Mouse (Mus musculus): ENCODE measurements around the gene Rasa2. TPM values are rescaled to one million over a fixed set of nuclear protein-coding genes. Genes with fewer than 3 reads are reported as not detected.
"Not testable (repeated sequence)": the region's sequence is repeated elsewhere in the genome, so short reads cannot be mapped to it uniquely, and the experiment has no call there.

Rasa2 gene
- total RNA-seq, 2 experiments from 2014 or later: 25.6 to 29.7 TPM

GRCm38 (mm10) chr9:96592670-96593600, 38.5 kb downstream of the Rasa2 start:
- no peak for DNase-seq (ENCODE audit: extremely low spot score in 1 of 2, low spot score in 1 of 2)

GRCm38 (mm10) chr9:96589346-96589745, 42.1 kb downstream of the Rasa2 start:
- DNase-seq (ENCODE audit: extremely low spot score in 1 of 2, low spot score in 1 of 2): no peak

- DNase-seq (ENCODE audit: extremely low spot score in 1 of 2, low spot score in 1 of 2): no peak
These were observed 47.9 kb downstream of the Rasa2 start for GRCm38 (mm10) chr9:96583496-96583895.

GRCm38 (mm10) chr9:96583076-96583475, 48.3 kb downstream of the Rasa2 start:
- no peak for DNase-seq (ENCODE audit: extremely low spot score in 1 of 2, low spot score in 1 of 2)

- no peak for DNase-seq (ENCODE audit: extremely low spot score in 1 of 2, low spot score in 1 of 2)
These were observed 53.2 kb downstream of the Rasa2 start for GRCm38 (mm10) chr9:96578190-96578589.

- DNase-seq (ENCODE audit: extremely low spot score in 1 of 2, low spot score in 1 of 2): no peak
These were observed 53.7 kb downstream of the Rasa2 start for GRCm38 (mm10) chr9:96577674-96578073.

- DNase-seq (ENCODE audit: extremely low spot score in 1 of 2, low spot score in 1 of 2): no peak
These were observed 58.2 kb downstream of the Rasa2 start for GRCm38 (mm10) chr9:96573252-96573651.

GRCm38 (mm10) chr9:96572754-96573153, 58.7 kb downstream of the Rasa2 start:
- no peak for DNase-seq (ENCODE audit: extremely low spot score in 1 of 2, low spot score in 1 of 2)

- no peak for DNase-seq (ENCODE audit: extremely low spot score in 1 of 2, low spot score in 1 of 2)
These were observed 64.9 kb downstream of the Rasa2 start for GRCm38 (mm10) chr9:96566470-96566996.

GRCm38 (mm10) chr9:96563501-96563900, 67.9 kb downstream of the Rasa2 start:
- no peak for DNase-seq (ENCODE audit: extremely low spot score in 1 of 2, low spot score in 1 of 2)

- DNase-seq (ENCODE audit: extremely low spot score in 1 of 2, low spot score in 1 of 2): no peak
These were observed 72.3 kb downstream of the Rasa2 start for GRCm38 (mm10) chr9:96559148-96559547.

- no peak for DNase-seq (ENCODE audit: extremely low spot score in 1 of 2, low spot score in 1 of 2)
These were observed 72.8 kb downstream of the Rasa2 start for GRCm38 (mm10) chr9:96558594-96558993.

GRCm38 (mm10) chr9:96554095-96554494, 77.3 kb downstream of the Rasa2 start:
- no peak for DNase-seq (ENCODE audit: extremely low spot score in 1 of 2, low spot score in 1 of 2)

GRCm38 (mm10) chr9:96545410-96545809, 86.0 kb downstream of the Rasa2 start:
- no peak for DNase-seq (ENCODE audit: extremely low spot score in 1 of 2, low spot score in 1 of 2)

GRCm38 (mm10) chr9:96543643-96544640, 87.5 kb downstream of the Rasa2 start:
- DNase-seq (ENCODE audit: extremely low spot score in 1 of 2, low spot score in 1 of 2): peak in 1 of 2 experiments; percentile 49

GRCm38 (mm10) chr9:96538916-96539315, 92.5 kb downstream of the Rasa2 start:
- DNase-seq (ENCODE audit: extremely low spot score in 1 of 2, low spot score in 1 of 2): no peak

GRCm38 (mm10) chr9:96537615-96537919, 93.8 kb downstream of the Rasa2 start:
- DNase-seq (ENCODE audit: extremely low spot score in 1 of 2, low spot score in 1 of 2): no peak

GRCm38 (mm10) chr9:96536895-96537614, 94.4 kb downstream of the Rasa2 start:
- DNase-seq (ENCODE audit: extremely low spot score in 1 of 2, low spot score in 1 of 2): no peak

- not testable (repeated sequence) for DNase-seq (ENCODE audit: extremely low spot score in 1 of 2, low spot score in 1 of 2)
These were observed 95.3 kb downstream of the Rasa2 start for GRCm38 (mm10) chr9:96536093-96536492.

GRCm38 (mm10) chr9:96535431-96535830, 96.0 kb downstream of the Rasa2 start:
- no peak for DNase-seq (ENCODE audit: extremely low spot score in 1 of 2, low spot score in 1 of 2)

All from layer of hippocampus, postnatal 25 days (tissue).